Mouse (Mus musculus): ENCODE results near the gene Npas3. TPM values are rescaled to one million over a fixed set of nuclear protein-coding genes. Genes with fewer than 3 reads are reported as not detected.

Gene Npas3
- total RNA-seq, 2 experiments from 2014 or later: not detected

- no peak for ATAC-seq (replicated peaks; ENCODE audit: poor library complexity)
These were observed 45.5 kb downstream of the Npas3 start for GRCm38 (mm10) chr12:53294011-53294410.

- peak; percentile 57 for ATAC-seq (replicated peaks; ENCODE audit: poor library complexity)
These were observed 47.3 kb downstream of the Npas3 start for GRCm38 (mm10) chr12:53295747-53296146.

- ATAC-seq (replicated peaks; ENCODE audit: poor library complexity): no peak; the same call in 1 of the 2 replicates
These were observed 49.7 kb downstream of the Npas3 start for GRCm38 (mm10) chr12:53297946-53298840.

GRCm38 (mm10) chr12:53300964-53301363 lies 52.5 kb downstream of the Npas3 start:
- no peak for ATAC-seq (replicated peaks; ENCODE audit: poor library complexity)

- no peak for ATAC-seq (replicated peaks; ENCODE audit: poor library complexity)
These were observed 53.7 kb downstream of the Npas3 start for GRCm38 (mm10) chr12:53302129-53302528.

- no peak for ATAC-seq (replicated peaks; ENCODE audit: poor library complexity)
These were observed 68.2 kb downstream of the Npas3 start for GRCm38 (mm10) chr12:53316715-53317114.

GRCm38 (mm10) chr12:53317801-53318200 lies 69.3 kb downstream of the Npas3 start:
- no peak for ATAC-seq (replicated peaks; ENCODE audit: poor library complexity)

GRCm38 (mm10) chr12:53320526-53320925 lies 72.0 kb downstream of the Npas3 start:
- no peak for ATAC-seq (replicated peaks; ENCODE audit: poor library complexity)

- no peak for ATAC-seq (replicated peaks; ENCODE audit: poor library complexity)
These were observed 72.5 kb downstream of the Npas3 start for GRCm38 (mm10) chr12:53321018-53321417.

- no peak for ATAC-seq (replicated peaks; ENCODE audit: poor library complexity)
These were observed 73.5 kb downstream of the Npas3 start for GRCm38 (mm10) chr12:53321944-53322343.

GRCm38 (mm10) chr12:53327653-53328188 lies 79.2 kb downstream of the Npas3 start:
- no peak for ATAC-seq (replicated peaks; ENCODE audit: poor library complexity)

- no peak for ATAC-seq (replicated peaks; ENCODE audit: poor library complexity)
These were observed 79.8 kb downstream of the Npas3 start for GRCm38 (mm10) chr12:53328257-53328736.

- no peak for ATAC-seq (replicated peaks; ENCODE audit: poor library complexity)
These were observed 81.7 kb downstream of the Npas3 start for GRCm38 (mm10) chr12:53330141-53330540.

- ATAC-seq (replicated peaks; ENCODE audit: poor library complexity): no peak
These were observed 82.9 kb downstream of the Npas3 start for GRCm38 (mm10) chr12:53331391-53331790.

- ATAC-seq (replicated peaks; ENCODE audit: poor library complexity): no peak
These were observed 83.3 kb downstream of the Npas3 start for GRCm38 (mm10) chr12:53331800-53332199.

GRCm38 (mm10) chr12:53333251-53333650 lies 84.8 kb downstream of the Npas3 start:
- ATAC-seq (replicated peaks; ENCODE audit: poor library complexity): no peak

GRCm38 (mm10) chr12:53338349-53338948 lies 90.0 kb downstream of the Npas3 start:
- no peak for ATAC-seq (replicated peaks; ENCODE audit: poor library complexity)

GRCm38 (mm10) chr12:53342741-53343140 lies 94.3 kb downstream of the Npas3 start:
- ATAC-seq (replicated peaks; ENCODE audit: poor library complexity): no peak

GRCm38 (mm10) chr12:53351860-53352259 lies 103.4 kb downstream of the Npas3 start:
- ATAC-seq (replicated peaks; ENCODE audit: poor library complexity): no peak

- no peak for ATAC-seq (replicated peaks; ENCODE audit: poor library complexity)
These were observed 117.3 kb downstream of the Npas3 start for GRCm38 (mm10) chr12:53365751-53366150.

- no peak for ATAC-seq (replicated peaks; ENCODE audit: poor library complexity)
These were observed 136.4 kb downstream of the Npas3 start for GRCm38 (mm10) chr12:53384851-53385250.

GRCm38 (mm10) chr12:53405856-53406255 lies 157.4 kb downstream of the Npas3 start:
- no peak for ATAC-seq (replicated peaks; ENCODE audit: poor library complexity)

Data from megakaryocyte progenitor cell, adult 5-6 weeks (primary cell).